Mouse (Mus musculus) forebrain, embryonic 12.5 days (tissue): ENCODE data around the gene Olfr297. TPM values are rescaled to one million over a fixed set of nuclear protein-coding genes. Genes with fewer than 3 reads are reported as not detected.

Experiments
- ATAC-seq: fragments of 200-750 bp; cut with Nextera tagmentation; 2 replicates; pipeline ENCODE4 v1.8.0; 2017; ENCODE audit warnings: moderate TSS enrichment; ENCODE audit not compliant: low FRiP score
- H3K27ac ChIP-seq: fragments of 300-500 bp; sonication (generic); 2 replicates; pipeline ENCODE4 v1.5.1; 2016; ENCODE audit warnings: mild to moderate bottlenecking
- H3K27me3 ChIP-seq: fragments of 300-500 bp; sonication (generic); 2 replicates; pipeline ENCODE4 v1.6.1; 2016; ENCODE audit warnings: mild to moderate bottlenecking
- H3K36me3 ChIP-seq: fragments of 300-500 bp; sonication (generic); replicated peaks from 2 replicates; pipeline ENCODE4 v1.6.1; 2016; ENCODE audit warnings: mild to moderate bottlenecking
- H3K4me1 ChIP-seq: fragments of 300-500 bp; sonication (generic); 2 replicates; pipeline ENCODE4 v1.6.1; 2016
- H3K4me2 ChIP-seq: fragments of 300-500 bp; sonication (generic); 2 replicates; pipeline ENCODE4 v1.6.1; 2016; ENCODE audit warnings: mild to moderate bottlenecking, moderate library complexity
- H3K4me3 ChIP-seq: fragments of 300-500 bp; sonication (generic); replicated peaks from 2 replicates; pipeline ENCODE4 v1.5.1; 2016; ENCODE audit warnings: mild to moderate bottlenecking
- H3K9ac ChIP-seq: fragments of 300-500 bp; sonication (generic); 2 replicates; pipeline ENCODE4 v1.6.1; 2016; ENCODE audit warnings: mild to moderate bottlenecking
- H3K9me3 ChIP-seq: fragments of 300-500 bp; sonication (generic); 2 replicates; pipeline ENCODE4 v1.6.1; 2016
- WGBS: fragments of 180-500 bp; shearing (Covaris S2); methylation state at CpG from one replicate; pipeline ENCODE4 v1.1.7; 2016; 5-methylcytosine and 5-hydroxymethylcytosine counted together
- polyA plus RNA-seq: library from polyadenylated mRNA; unstranded; fragments of >200 nt; fragmentation: Nextera tagmentation; extraction: Ambion mirVana; gene quantifications from 2 replicates; pipeline ENCODE4 v1.2.1, GENCODE M21; 2016

The Olfr297 gene
- polyA plus RNA-seq = not detected in 2 replicates

DNA sequence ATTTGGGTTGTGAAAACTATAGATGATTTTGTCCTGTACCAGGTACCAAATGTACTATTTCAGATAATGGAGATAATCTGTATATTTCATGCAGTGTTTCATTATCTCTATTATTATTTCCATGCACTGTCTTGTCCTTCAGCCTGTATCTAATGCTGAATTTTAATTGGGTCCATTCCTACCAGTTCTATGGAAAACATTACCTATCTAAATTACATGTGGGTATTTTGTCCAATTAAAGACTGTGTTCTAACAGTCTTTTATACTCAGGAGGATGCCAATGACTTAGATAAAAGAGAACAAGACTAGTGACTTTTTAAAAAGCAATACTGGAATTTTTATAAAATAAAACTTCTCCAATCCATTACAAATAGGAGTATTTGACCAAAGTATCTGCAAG, at the start of gene Olfr297:
Gene Olfr297 (plus strand): TSS at position 301 of the 400 bp plus-strand sequence.
- Histone ChIP-seq H3K27me3 (no peaks in the 10 kb centered on the region), H3K36me3 (no peaks in the 10 kb centered on the region), H3K27ac (no peak within 1 kb of the TSS), H3K4me1 (no peaks in the 10 kb centered on the region), H3K4me2 (no peak within 1 kb of the TSS), H3K4me3 (no peak within 1 kb of the TSS), H3K9ac (no peak within 1 kb of the TSS), H3K9me3 (no peaks in the 10 kb centered on the region)
- ATAC-seq = no peak

DNA sequence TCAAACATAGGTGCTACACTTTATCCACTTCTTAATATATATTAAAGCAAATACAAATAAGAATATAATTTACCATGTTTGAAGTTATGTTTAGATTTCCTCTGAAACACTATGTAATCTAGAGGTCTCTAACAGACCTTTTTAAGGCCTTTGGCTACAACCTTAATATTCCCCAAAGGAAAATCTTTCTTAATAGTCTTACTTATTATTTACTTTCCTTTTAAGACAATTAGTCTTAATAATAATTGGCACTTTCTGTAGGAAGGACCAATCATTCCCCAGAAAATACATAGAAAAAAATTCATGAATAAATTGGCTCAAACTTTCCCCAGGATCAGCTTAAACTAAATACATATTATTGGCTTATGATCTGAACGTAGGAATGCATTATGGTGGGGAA, 27.4 kb upstream of the Olfr297 start, which contains the start of gene Olfr298:
Gene Olfr298 (minus strand): TSS at position 101 of the 400 bp plus-strand sequence.
- Histone ChIP-seq H3K4me3 (no peak within 1 kb of the TSS), H3K4me1 (no peaks in the 10 kb centered on the region), H3K9ac (no peak within 1 kb of the TSS), H3K27ac (no peak within 1 kb of the TSS), H3K4me2 (no peak within 1 kb of the TSS), H3K36me3 (no peaks in the 10 kb centered on the region), H3K27me3 (no peaks in the 10 kb centered on the region), H3K9me3 (no peaks in the 10 kb centered on the region)
- ATAC-seq = no peak
- WGBS = 80% methylated on average over 1 of the region's 1 CpGs

Other genes starting within 250 kb of the Olfr297 start
- gene Olfr310, start 242.8 kb upstream of the Olfr297 start, polyA plus RNA-seq = not detected in 2 replicates
- gene Olfr309, start 206.3 kb upstream of the Olfr297 start, polyA plus RNA-seq = not detected in 2 replicates
- not detected in 2 replicates for gene Olfr308, start 194.3 kb upstream of the Olfr297 start, polyA plus RNA-seq
- gene Olfr307, start 182.4 kb upstream of the Olfr297 start, polyA plus RNA-seq = not detected in 2 replicates
- gene Olfr305, start 153.0 kb upstream of the Olfr297 start, polyA plus RNA-seq = not detected in 2 replicates
- not detected in 2 replicates for gene Olfr304, start 133.3 kb upstream of the Olfr297 start, polyA plus RNA-seq
- not detected in 2 replicates for gene Olfr303, start 122.2 kb upstream of the Olfr297 start, polyA plus RNA-seq
- not detected in 2 replicates for gene Olfr301, start 116.1 kb upstream of the Olfr297 start, polyA plus RNA-seq
- not detected in 2 replicates for gene Olfr299, start 60.0 kb upstream of the Olfr297 start, polyA plus RNA-seq
- gene Olfr298, start 27.5 kb upstream of the Olfr297 start, polyA plus RNA-seq = not detected in 2 replicates
- not detected in 2 replicates for gene Olfr295, start 63.9 kb downstream of the Olfr297 start, polyA plus RNA-seq
- gene Olfr294, start 96.7 kb downstream of the Olfr297 start, polyA plus RNA-seq = not detected in 2 replicates
- gene Olfr293, start 129.1 kb downstream of the Olfr297 start, polyA plus RNA-seq = not detected in 2 replicates
- not detected in 2 replicates for gene Olfr292, start 168.4 kb downstream of the Olfr297 start, polyA plus RNA-seq